Mouse (Mus musculus) liver, embryonic 18 days (tissue): ENCODE data around the gene Ppp6c. TPM values are rescaled to one million over a fixed set of nuclear protein-coding genes. Genes with fewer than 3 reads are reported as not detected.

Experiments used
- polyA plus RNA-seq: library from polyadenylated mRNA; depleted of rRNA; stranded (reverse); fragments of >200 nt; gene quantifications from 2 replicates; pipeline ENCODE4 v1.2.3, GENCODE M21; 2012; rRNA removed

Ppp6c gene
- polyA plus RNA-seq: 19.9 and 20.3 TPM in 2 replicates

DNA sequence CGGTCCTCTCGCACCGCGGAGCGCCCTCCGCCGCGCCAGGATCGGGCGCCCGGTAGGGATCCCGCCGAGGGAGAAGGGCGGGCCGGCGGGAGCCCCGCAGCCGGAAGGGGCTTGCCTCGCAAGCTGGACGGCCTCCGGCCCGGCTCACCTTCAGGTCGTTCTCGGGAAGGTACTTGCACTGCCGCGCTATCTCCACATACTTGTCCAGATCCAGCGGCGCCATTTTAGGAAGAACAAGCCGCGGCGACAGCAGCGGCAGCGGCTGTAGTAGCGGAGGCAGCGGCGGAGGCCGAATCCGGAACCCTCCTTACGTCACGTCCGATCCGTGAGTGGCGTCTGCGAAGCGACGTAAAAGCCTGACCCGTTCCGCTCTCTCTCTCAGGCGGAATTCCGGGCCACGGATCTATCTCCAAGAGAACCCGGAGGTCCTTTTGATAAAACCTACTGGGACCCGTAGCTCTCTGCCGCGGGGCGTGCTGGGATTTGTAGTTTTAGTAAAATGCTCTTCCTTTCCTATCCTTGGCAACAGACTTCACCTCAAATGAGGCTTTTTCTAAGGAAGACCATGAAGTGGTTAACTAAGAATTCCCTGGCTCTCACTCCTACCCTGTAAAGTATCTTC, at the start of gene Ppp6c:
TSS of gene Ppp6c (minus strand) at position 433 of the 622 bp plus-strand sequence.

GRCm38 (mm10) chr2:39190561-39191056, 35.6 kb downstream of the Ppp6c start, which contains the start of gene Scai:
Gene Scai (minus strand): TSS chr2:39190734.

Other genes starting within 250 kb of the Ppp6c start
- gene Wdr38, start 229.0 kb downstream of the Ppp6c start, polyA plus RNA-seq: 0.38 and 0.43 TPM in 2 replicates
- 27.2 and 31.2 TPM in 2 replicates for gene Arpc5l, start 221.1 kb downstream of the Ppp6c start, polyA plus RNA-seq
- 375 and 410 TPM in 2 replicates for gene Rpl35, start 220.8 kb downstream of the Ppp6c start, polyA plus RNA-seq
- 9.8 and 10.6 TPM in 2 replicates for gene Golga1, start 160.9 kb downstream of the Ppp6c start, polyA plus RNA-seq
- 1.0 and 1.1 TPM in 2 replicates for gene Scai, start 35.7 kb downstream of the Ppp6c start, polyA plus RNA-seq